Mouse (Mus musculus) heart, postnatal 14 days (tissue): Measurements from ENCODE around the gene Hoxc4. TPM values are rescaled to one million over a fixed set of nuclear protein-coding genes. Genes with fewer than 3 reads are reported as not detected.
A peak's percentile ranks its signal among the peaks of the same experiment; 100 is the strongest.

Source experiments
- DNase-seq, 2 experiments: peaks; one replicate each; pipeline ENCODE4 v3.0.0; 2021 to 2022
- intact Hi-C: fragments of 180-260 bp; cut with DNase I; formaldehyde crosslinking; loops from one replicate; pipeline ENCODE4 v1.15.1; 2025
- total RNA-seq, 2 experiments: library from RNA; stranded (reverse); gene quantifications; 2 replicates each; pipeline ENCODE4 v1.2.3; 2021

Gene Hoxc4
- total RNA-seq, 2 experiments from 2014 or later, result 0.31 TPM; not detected in 1

DNA sequence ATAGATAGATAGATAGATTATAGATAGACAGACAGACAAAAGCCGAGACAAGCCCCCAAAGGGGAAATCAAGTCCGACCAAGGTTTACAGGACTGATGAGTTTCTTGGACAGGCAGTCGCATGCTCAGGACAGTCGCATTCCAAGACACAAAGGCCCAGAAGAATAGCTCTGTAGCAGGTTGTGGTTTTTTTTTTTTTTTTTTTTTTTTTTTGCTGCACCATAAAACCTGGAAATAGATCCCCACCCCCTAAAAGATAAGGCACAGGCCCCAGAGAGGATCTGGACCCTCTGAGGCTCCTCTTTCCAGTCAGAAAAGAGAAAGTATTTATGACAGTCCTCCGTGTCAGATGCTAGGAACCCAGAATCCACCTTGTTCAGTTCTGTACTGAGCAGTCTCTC lies 30.7 kb upstream of the Hoxc4 start:
- intact Hi-C loops, result loop anchor here (5.0 kb wide), 2 partner anchors 144 to 319 kb away; no protein-coding TSS in a partner anchor
- DNase-seq, result no peak

DNA sequence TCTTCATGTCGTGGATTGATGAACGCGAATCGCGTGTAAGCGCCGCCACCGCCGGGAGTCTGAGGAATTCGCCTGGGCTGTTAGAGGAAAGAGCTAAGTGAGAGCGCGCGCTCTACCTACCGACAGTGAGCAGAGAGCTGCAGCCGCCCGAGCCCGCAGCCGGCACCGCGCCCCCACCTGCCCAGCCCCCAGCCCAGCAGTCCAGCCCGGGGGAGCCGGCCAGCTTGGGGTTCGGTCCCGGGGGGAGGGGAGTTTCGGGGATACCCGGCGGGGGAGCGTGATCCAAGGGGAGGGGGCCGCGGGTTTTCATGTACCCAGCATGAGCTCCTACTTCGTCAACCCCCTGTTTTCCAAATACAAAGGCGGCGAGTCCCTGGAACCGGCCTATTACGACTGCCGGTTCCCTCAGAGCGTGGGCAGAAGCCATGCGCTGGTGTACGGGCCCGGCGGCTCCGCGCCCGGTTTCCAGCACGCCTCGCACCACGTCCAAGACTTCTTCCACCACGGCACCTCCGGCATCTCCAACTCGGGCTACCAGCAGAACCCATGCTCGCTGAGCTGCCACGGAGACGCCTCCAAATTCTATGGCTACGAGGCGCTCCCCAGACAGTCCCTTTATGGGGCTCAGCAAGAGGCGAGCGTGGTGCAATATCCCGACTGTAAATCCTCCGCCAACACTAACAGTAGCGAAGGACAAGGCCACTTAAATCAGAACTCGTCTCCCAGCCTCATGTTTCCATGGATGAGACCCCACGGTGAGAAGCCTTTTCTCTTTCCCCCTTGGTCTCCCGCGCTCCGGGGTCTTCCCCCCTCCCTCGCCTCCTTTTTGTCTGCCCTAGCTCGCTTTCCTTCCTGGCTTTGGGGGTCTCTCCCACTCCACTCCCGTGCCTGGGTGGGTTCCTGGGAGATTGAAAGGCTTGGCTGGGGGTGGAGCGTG lies 28.0 kb upstream of the Hoxc4 start, which contains the start of gene Hoxc8:
Hoxc8 (plus strand) TSS at position 147 of the 937 bp plus-strand sequence.
- DNase-seq, result no peak
- intact Hi-C loops, result no loop called here

DNA sequence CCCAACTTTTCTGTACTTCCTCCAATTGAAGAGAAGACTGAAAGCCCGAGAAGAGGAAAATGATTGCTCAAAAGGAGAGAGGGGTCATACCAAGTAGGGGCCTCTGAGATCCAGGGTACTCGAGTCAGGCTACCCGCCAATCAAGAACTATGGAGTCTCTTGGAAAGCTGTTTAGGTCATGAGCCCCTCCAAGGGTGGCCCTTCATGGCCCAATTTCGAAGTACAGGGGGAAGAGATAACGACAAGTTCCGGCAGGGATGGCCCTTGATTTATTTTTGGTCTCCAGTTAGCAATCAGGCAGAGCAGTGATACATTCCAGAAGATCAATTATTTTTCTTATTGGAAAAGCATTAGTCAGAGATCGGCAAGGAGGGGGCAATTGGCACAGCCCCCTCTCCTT lies 27.0 kb upstream of the Hoxc4 start:
- no peak for DNase-seq
- intact Hi-C loops, result no loop called here

DNA sequence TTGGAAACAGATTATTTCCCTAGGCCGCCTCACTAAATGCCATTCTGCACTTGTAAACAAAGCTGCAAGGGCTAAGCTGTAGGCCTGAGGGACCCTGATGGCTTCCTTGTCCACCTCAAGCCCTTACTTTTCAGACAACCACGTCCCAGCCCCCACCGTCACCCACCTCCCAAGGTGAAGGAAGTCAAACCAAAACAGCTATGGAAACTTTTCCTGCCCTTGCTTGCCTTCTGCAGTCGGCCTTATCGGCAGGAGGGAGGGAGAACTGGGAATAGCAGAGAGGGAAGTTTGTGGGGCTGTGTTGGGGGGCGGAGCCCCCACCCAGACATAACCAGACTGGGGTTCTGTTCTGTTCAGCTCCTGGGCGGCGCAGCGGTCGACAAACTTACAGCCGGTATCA lies 26.5 kb upstream of the Hoxc4 start:
- no peak for DNase-seq
- intact Hi-C loops, result no loop called here

DNA sequence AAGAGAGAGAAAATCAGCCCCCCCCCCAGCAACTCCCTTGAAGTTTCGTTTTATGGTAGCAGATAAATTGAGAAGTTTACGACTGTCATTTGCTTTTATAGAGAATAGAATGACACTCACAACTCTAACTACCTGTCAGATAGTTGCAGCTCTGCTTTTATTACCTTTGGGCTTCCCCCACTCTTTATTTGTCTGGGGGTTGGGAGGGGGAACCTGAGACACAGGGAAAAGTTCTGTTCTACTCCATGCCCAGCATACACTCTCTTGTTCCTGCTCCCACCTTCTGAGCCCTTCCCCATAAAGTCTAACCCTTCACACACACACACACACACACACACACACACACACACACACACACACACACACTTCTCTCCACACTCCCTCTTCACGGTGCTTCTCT lies 25.9 kb upstream of the Hoxc4 start:
- intact Hi-C loops, result no loop called here

DNA sequence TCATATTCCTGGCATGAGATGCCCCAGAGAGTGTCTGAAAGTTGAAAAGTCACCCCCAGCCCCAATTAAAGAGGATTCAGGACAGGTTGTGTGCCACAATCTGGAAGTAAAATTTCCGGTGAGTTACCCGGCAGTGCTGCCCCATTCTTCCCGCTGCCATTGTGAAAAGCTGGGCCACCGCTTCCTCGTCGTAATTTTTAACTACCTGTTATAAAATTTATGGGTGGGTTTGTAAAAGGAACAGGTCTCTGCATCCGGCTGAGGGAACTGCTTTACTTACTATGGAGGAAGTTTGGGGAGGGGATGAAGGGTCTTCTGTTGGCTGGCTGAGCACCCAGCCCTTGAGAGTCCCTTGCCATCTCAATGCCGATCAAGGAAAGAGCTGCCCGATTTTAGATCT lies 22.2 kb upstream of the Hoxc4 start:
- no peak for DNase-seq
- intact Hi-C loops, result no loop called here

More for the DNA sequence above, 25.9 kb upstream of the Hoxc4 start:
- DNase-seq, result no peak

DNA sequence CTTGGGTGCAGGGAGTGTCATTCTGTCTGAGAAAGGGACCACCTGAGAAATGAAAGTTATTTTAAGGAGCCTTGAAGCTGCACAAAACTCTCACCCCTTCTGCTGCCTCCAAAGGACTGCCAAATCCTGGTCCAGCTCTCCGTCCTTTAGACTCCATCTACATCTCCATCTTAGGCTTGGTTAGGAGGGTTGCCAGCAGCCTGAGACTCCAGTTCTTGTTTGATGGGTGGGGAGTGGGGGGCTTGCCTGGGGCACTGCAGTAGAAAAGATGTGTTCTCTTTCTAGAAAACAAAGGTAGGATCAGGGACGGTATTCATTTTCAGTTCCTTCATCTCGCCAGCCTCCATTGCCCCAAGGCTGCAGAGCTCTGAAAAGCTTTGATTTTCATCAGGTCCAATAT lies 21.3 kb upstream of the Hoxc4 start:
- intact Hi-C loops, result no loop called here
- no peak for DNase-seq

DNA sequence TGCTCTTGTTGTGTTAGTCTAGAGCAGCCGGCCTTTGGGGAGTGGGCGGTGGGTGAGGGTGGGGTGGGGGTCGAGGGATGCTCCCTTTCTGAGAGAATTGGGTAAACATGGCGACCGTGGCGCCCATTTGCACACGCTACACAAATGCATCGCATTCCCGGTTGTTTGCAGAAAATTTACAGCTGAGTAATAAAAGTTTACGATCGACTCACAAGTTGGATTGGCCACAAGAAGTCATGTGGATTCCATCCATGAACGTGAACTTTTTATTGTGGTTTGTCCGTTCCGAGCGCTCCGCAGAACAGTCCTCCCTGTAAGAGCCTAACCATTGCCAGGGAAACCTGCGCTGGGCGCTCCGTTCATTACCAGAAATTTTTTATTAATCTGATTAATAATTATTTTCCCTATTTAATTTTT lies 20.8 kb upstream of the Hoxc4 start, which contains the start of gene Hoxc6:
Hoxc6 (plus strand) TSS at position 319 of the 417 bp plus-strand sequence.
- no peak for DNase-seq
- intact Hi-C loops, result no loop called here

DNA sequence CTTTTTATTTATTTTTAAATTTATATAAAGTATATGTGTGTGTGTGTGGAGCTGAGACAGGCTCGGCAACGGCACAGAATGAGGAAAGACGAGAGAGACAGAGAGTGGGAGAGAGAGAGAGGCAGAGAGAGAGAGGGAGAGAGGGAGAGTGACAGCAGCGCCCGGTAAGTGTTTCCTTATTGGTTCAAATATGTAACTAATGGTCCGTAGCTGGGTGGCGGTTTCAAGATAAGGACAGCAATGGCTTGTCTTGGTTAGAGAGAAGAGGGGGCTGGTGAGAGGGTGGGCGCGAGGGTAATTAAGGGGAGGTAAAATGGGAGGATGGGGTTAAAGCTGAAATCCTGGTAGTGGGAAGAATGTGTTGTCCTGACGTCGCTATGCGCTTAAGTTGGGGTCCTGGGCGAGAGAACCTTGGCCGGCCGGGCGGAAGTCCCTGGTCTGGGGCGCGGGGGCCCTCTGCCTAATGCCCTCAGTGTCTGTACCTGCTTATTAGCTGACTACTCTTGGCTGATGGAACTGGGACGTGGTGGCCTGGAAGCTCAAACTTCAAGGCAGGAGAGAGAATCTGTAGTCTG lies 20.0 kb upstream of the Hoxc4 start:
- intact Hi-C loops, result no loop called here
- no peak for DNase-seq

DNA sequence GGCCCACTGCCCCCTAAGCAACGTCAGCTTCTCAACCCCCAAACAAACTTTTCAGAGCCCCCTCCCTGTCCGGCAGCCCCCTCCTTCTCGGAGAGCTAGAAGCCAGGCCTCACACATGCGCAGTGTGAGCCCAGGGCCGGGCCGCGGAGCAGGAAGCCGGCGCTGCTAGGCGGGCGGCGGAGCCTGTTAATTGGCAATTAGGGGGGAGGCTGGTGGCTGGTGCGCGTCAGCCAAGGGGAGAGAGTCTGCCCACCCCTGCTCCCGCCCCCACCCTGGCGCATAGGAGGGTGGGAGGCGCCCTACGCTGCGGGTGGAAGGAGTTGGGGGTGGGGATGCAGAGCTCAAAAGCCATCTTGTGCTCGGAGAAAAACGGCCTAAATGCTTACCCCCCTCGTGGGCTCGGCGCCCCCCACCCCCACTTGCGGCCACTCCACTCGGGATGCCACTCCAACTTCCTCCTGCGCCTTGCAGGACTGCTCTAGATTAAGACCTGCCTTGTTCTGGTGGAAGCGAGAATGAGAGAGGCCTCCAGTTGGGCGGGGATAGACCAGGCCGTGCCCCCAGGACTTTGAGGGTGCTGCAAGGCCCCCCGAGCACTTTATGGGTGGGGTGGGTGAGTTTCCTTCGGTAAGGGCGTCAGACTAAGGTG lies 19.4 kb upstream of the Hoxc4 start:
- intact Hi-C loops, result no loop called here
- peak; percentile 63 to 65 for DNase-seq

DNA sequence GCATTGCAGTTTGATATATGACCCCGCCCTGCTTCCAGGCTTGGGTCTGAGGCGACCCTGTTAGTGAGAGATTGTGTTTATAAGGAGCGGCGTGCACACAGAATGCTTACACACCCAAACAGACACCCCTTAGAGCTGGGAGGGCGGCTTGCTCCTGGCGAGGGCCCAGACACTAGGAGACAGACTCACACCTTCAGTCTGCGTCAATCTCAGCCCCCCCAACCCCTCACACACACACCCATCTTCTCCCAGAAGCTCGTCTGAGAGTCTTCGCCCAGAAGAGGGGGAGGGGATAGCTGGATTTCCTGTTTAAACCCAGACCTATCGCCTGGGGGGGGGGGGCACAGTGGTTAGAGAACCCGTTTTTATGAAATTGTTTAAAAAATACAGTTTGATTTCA lies 18.8 kb upstream of the Hoxc4 start:
- intact Hi-C loops, result no loop called here
- no peak for DNase-seq

DNA sequence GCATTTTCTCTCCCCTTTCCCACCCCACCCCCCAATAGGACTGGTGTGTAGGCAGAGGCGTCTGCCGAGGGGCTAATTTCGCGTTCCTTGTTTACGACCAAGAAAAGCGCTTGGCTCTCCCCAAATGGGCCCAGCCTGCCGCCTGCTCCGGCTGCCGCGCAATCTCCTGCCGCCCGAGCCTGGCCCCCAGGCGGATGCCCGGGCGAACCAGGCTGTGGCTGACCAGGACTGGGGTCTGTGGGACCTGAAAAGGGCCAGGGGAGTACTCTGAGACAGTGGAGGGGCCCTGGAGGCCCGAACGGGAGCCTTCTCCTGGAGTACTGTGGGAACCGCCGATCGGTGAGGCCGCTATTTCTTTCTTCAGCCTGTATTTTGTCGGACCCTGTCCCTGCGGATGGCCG lies 18.2 kb upstream of the Hoxc4 start:
- intact Hi-C loops, result no loop called here
- no peak for DNase-seq

DNA sequence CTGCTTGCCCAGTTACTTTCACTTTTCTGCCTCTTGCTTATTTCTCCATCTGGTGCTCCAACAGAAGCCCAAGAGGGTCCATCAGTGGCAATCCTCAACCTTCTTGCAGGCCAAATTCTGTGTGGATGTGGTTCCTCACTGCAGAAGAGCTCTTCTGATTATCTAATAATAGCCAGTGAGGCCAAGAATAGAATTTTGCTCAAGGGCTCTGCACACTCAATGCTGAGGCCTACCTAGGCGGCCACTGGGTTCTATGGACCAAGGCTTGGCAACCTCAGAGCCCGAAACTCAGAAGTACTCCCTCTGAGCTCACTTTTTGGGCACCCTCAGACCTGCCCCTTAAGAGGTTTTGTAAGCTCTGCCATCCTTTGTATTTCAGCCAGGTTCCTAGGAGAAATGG lies 17.4 kb upstream of the Hoxc4 start:
- no peak for DNase-seq
- intact Hi-C loops, result no loop called here

DNA sequence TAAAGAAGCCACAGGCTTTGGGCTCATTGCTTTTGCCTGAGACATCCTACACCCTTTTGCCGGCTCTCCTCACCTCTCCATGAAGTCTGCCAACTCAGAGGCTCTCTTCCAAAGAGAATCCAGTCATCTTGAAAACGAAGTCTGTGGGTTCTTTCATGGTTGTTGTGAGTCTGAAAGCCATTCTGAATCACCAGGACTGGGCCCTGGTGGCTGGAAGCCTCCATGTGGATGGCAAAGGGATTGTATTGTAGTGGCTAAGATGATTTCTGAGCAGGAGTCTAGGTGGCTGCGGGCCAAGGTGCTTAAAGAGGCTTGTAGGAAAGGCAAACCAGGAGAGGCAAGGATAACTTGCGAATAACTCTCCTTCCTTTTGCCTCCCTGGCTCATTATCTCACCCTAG lies 16.6 kb upstream of the Hoxc4 start:
- no peak for DNase-seq
- intact Hi-C loops, result no loop called here

DNA sequence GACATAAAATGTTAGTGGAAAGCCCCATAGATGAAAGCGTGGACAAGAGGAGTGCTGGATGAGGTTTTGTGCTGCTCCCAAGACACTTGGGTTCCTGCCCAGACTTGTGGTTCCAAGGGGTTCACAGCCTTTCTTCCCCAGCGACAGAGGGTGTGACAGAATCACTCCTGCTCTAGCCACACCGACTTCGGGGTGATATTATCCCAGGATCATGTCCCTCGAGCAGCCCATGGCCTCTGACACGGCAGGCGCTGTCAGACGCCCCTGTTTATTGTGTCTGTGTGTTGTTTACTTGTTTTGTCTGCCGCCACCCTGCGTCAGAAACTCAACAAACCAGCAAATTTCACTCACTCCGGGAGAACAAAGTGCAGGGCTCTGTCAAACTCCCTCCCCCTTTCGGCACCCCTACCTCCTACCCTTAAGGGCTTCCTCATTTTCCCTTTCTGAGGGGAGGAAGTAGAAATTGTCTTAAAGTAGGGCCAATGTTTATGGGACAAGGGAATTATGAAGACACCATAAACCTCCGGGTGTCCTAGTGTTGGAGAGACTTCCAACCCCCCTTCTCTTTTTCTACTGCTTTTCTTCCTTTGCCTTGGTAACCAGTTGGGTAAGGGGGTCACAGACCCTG lies 15.8 kb upstream of the Hoxc4 start:
- intact Hi-C loops, result no loop called here

DNA sequence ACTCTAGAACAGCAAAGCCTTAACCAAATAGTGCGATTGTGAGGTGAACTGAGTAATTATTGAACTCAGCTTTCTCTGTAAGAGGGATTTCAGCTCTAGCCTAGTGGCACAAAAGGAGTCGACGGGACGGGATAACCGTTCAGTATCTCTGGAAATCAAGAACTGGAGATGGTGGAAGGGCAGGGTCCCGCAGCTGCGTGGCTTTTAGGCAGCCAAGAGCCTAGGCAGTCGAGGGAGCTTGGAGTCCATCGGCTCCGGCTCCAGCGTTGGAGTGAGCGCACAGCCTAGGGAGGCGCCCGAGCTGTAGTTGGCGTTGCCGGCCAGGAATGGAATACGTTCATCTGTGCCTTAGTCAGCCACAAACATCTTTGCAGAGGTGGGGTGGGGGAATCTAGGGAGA lies 13.4 kb upstream of the Hoxc4 start:
- DNase-seq, result no peak
- intact Hi-C loops, result no loop called here

More for the DNA sequence above, 15.8 kb upstream of the Hoxc4 start:
- no peak for DNase-seq

DNA sequence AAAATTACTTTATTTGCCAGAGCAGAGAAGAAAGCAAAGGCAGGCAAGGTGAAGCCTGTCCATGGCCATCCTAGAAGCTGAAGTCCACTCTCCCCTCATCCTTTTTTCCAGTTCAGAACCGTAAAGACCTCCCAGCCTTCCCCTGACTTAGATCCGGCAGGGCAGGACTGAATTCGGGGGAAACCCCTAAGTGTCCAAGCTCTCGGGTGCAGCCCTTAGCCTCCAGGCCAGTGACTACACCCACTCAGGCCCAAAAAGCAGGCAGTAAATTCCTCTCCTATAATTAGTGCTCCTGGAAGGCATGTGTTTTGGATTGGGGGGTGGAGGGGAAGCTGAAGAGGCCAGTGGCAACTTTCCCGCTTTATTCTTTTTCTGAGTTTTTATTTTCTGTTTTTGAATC lies 12.9 kb upstream of the Hoxc4 start:
- intact Hi-C loops, result no loop called here
- DNase-seq, result no peak

DNA sequence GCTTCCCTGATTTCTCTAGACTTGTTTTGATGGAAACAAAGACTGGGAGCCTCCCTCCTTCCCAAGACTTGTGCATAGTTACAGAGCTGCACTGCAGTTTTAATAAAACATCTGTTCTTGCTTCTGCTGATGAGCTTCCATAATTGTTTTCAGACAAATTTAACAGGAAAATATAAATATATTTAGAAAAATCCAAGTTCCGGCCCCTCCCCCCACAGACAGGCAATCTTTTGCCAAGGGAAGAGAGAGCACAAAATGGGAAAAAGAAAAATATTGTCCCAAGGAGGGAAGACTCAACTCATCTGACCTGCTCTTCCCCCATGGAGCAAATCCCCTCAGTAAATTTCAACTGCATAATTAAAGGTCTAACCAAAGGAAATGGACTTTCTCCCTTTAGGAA lies 12.4 kb upstream of the Hoxc4 start:
- intact Hi-C loops, result no loop called here
- no peak for DNase-seq

DNA sequence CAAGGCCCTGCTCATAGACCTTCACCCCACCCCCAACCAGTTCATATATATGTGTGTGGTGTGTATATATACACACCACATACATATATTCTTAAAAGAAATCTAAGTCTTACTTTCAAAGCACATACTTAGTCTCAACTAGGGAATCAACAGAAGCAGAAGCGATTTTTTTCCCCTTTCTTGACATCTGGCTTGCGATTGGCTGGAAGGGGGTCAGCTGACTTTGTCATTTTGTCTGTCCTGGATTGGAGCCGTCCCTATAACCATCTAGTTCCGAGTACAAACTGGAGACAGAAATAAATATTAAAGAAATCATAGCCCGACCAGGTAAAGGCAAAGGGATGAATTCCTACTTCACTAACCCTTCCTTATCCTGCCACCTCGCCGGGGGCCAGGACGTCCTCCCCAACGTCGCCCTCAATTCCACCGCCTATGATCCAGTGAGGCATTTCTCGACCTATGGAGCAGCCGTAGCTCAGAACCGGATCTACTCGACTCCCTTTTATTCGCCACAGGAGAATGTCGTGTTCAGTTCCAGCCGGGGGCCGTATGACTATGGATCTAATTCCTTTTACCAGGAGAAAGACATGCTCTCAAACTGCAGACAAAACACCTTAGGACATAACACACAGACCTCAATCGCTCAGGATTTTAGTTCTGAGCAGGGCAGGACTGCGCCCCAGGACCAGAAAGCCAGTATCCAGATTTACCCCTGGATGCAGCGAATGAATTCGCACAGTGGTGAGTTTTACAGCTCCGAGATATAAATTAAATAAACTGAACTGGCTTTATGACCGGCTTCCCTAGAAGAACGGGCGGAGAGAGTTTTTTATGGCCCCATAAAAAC lies 9.2 kb upstream of the Hoxc4 start:
- DNase-seq, result no peak
- intact Hi-C loops, result loop anchor here (5.0 kb wide), 1 partner anchor 123 kb away; no protein-coding TSS in a partner anchor
